Mouse (Mus musculus) fibroblast of lung, adult 2 months (primary cell): ENCODE results near the gene Arf4.
A peak's percentile ranks its signal among the peaks of the same experiment; 100 is the strongest.
"Not testable (repeated sequence)": the region's sequence is repeated elsewhere in the genome, so short reads cannot be mapped to it uniquely, and the experiment has no call there.

Experiments used
- DNase-seq: peaks from one replicate; pipeline ENCODE4 v3.0.0-alpha.2; 2011; ENCODE audit warnings: low read depth

The Arf4 gene

GRCm38 (mm10) chr14:26662488-26662887, 24.6 kb downstream of the Arf4 start:
- no peak for DNase-seq

- no peak for DNase-seq
Observed at GRCm38 (mm10) chr14:26663851-26664250, 26.0 kb downstream of the Arf4 start.

GRCm38 (mm10) chr14:26667991-26668370, 30.1 kb downstream of the Arf4 start:
- no peak for DNase-seq

- DNase-seq, result no peak
Observed at GRCm38 (mm10) chr14:26668371-26669291, 30.8 kb downstream of the Arf4 start.

- peak; percentile 79 for DNase-seq
Observed at GRCm38 (mm10) chr14:26669292-26670073, 31.6 kb downstream of the Arf4 start, which contains the start of gene Pde12. Gene Pde12, minus strand, starts transcription at chr14:26669883.

- no peak for DNase-seq
Observed at GRCm38 (mm10) chr14:26670964-26671363, 33.1 kb downstream of the Arf4 start.

GRCm38 (mm10) chr14:26671870-26672615, 34.2 kb downstream of the Arf4 start:
- not testable (repeated sequence) for DNase-seq

- not testable (repeated sequence) for DNase-seq
Observed at GRCm38 (mm10) chr14:26674476-26675169, 36.7 kb downstream of the Arf4 start.

GRCm38 (mm10) chr14:26675371-26675770, 37.5 kb downstream of the Arf4 start:
- no peak for DNase-seq

- DNase-seq, result no peak
Observed at GRCm38 (mm10) chr14:26675791-26676190, 37.9 kb downstream of the Arf4 start.

- no peak for DNase-seq
Observed at GRCm38 (mm10) chr14:26690727-26691126, 52.9 kb downstream of the Arf4 start.

- no peak for DNase-seq
Observed at GRCm38 (mm10) chr14:26691363-26691762, 53.5 kb downstream of the Arf4 start.

- DNase-seq, result no peak
Observed at GRCm38 (mm10) chr14:26692974-26693373, 55.1 kb downstream of the Arf4 start, which contains the start of gene Dnah12. Gene Dnah12, plus strand, starts transcription at chr14:26693274.

GRCm38 (mm10) chr14:26697912-26698311, 60.0 kb downstream of the Arf4 start:
- no peak for DNase-seq

- DNase-seq, result not testable (repeated sequence)
Observed at GRCm38 (mm10) chr14:26705246-26705645, 67.4 kb downstream of the Arf4 start.
